Mouse (Mus musculus): ENCODE results near the gene Jup. TPM values are rescaled to one million over a fixed set of nuclear protein-coding genes. Genes with fewer than 3 reads are reported as not detected.
"Not testable (repeated sequence)": the region's sequence is repeated elsewhere in the genome, so short reads cannot be mapped to it uniquely, and the experiment has no call there.

Jup gene
- total and polyA plus RNA-seq, 3 experiments, result 234 to 318 (median 237) TPM

GRCm38 (mm10) chr11:100327316-100327715 is 70.2 kb downstream of the Jup start:
- Histone ChIP-seq H3K9ac (ENCODE audit: low read depth, low read length) (no peak overlapping the region), H3K4me1 (ENCODE audit: control insufficient read depth, insufficient read depth, low read length) (no peaks in the 10 kb centered on the region), H3K27ac (no peak overlapping the region), H3K27me3 (ENCODE audit: control insufficient read depth, insufficient read depth, low read length) (no peaks in the 10 kb centered on the region), H3K79me2 (replicated peaks; ENCODE audit: control insufficient read depth, insufficient read depth, low read length) (no peaks in the 10 kb centered on the region), H3K4me3 (no peak overlapping the region), H3K36me3 (ENCODE audit: control insufficient read depth, insufficient read depth, low read length) (peaks cover 3% of the 10 kb centered on the region; the same call in 1 of the 2 replicates)
- intact Hi-C loops (cut with DNase I), result no loop called here
- 51% methylated on average over 11 of the region's 11 CpGs for WGBS
- DNase-seq, result no peak
- TF ChIP-seq POLR2A (IDR thresholded peaks at IDR 0.05; ENCODE audit: insufficient read depth, low read depth, low read length), result no peak
- TF ChIP-seq EP300 (IDR thresholded peaks at IDR 0.05; ENCODE audit: insufficient read depth, low read depth, low read length), result no peak
- no peak for TF ChIP-seq CTCF (IDR thresholded peaks at IDR 0.05)

- TF ChIP-seq EP300 (IDR thresholded peaks at IDR 0.05; ENCODE audit: insufficient read depth, low read depth, low read length) (no peak), CTCF (IDR thresholded peaks at IDR 0.05) (no peak), POLR2A (IDR thresholded peaks at IDR 0.05; ENCODE audit: insufficient read depth, low read depth, low read length) (no peak)
- H3K79me2 ChIP-seq (replicated peaks; ENCODE audit: control insufficient read depth, insufficient read depth, low read length), result no peaks in the 10 kb centered on the region
- WGBS, result 77% methylated on average over 11 of the region's 11 CpGs
- H3K27ac ChIP-seq, result no peak overlapping the region
- peaks cover 2% of the 10 kb centered on the region for H3K4me1 ChIP-seq (ENCODE audit: control insufficient read depth, insufficient read depth, low read length)
- peaks cover 14% of the 10 kb centered on the region for H3K36me3 ChIP-seq (ENCODE audit: control insufficient read depth, insufficient read depth, low read length)
- intact Hi-C loops (cut with DNase I), result no loop called here
- H3K9ac ChIP-seq (ENCODE audit: low read depth, low read length), result no peak overlapping the region
- H3K27me3 ChIP-seq (ENCODE audit: control insufficient read depth, insufficient read depth, low read length), result no peaks in the 10 kb centered on the region
- H3K4me3 ChIP-seq, result no peak overlapping the region
- no peak for DNase-seq
These were observed 72.4 kb downstream of the Jup start for GRCm38 (mm10) chr11:100325062-100325629.

GRCm38 (mm10) chr11:100323578-100323977 is 74.0 kb downstream of the Jup start:
- no peak overlapping the region for H3K27ac ChIP-seq
- no peaks in the 10 kb centered on the region for H3K27me3 ChIP-seq (ENCODE audit: control insufficient read depth, insufficient read depth, low read length)
- DNase-seq, result peak in 1 of 2 experiments; percentile 43
- H3K36me3 ChIP-seq (ENCODE audit: control insufficient read depth, insufficient read depth, low read length), result peaks cover 14% of the 10 kb centered on the region
- TF ChIP-seq POLR2A (IDR thresholded peaks at IDR 0.05; ENCODE audit: insufficient read depth, low read depth, low read length), result no peak
- TF ChIP-seq CTCF (IDR thresholded peaks at IDR 0.05), result peak; percentile 87
- intact Hi-C loops (cut with DNase I), result no loop called here
- peaks cover 2% of the 10 kb centered on the region for H3K4me1 ChIP-seq (ENCODE audit: control insufficient read depth, insufficient read depth, low read length)
- no peak overlapping the region for H3K9ac ChIP-seq (ENCODE audit: low read depth, low read length)
- no peak overlapping the region for H3K4me3 ChIP-seq
- H3K79me2 ChIP-seq (replicated peaks; ENCODE audit: control insufficient read depth, insufficient read depth, low read length), result no peaks in the 10 kb centered on the region
- 29% methylated on average over 3 of the region's 3 CpGs for WGBS

GRCm38 (mm10) chr11:100322591-100323258 is 74.8 kb downstream of the Jup start:
- intact Hi-C loops (cut with DNase I), result no loop called here
- 69% methylated on average over 3 of the region's 3 CpGs for WGBS
- Histone ChIP-seq H3K27me3 (ENCODE audit: control insufficient read depth, insufficient read depth, low read length) (no peaks in the 10 kb centered on the region), H3K4me3 (no peak overlapping the region), H3K79me2 (replicated peaks; ENCODE audit: control insufficient read depth, insufficient read depth, low read length) (no peaks in the 10 kb centered on the region), H3K36me3 (ENCODE audit: control insufficient read depth, insufficient read depth, low read length) (peaks cover 14% of the 10 kb centered on the region), H3K9ac (ENCODE audit: low read depth, low read length) (no peak overlapping the region), H3K4me1 (ENCODE audit: control insufficient read depth, insufficient read depth, low read length) (peaks cover 2% of the 10 kb centered on the region), H3K27ac (no peak overlapping the region)
- TF ChIP-seq EP300 (IDR thresholded peaks at IDR 0.05; ENCODE audit: insufficient read depth, low read depth, low read length) (no peak), POLR2A (IDR thresholded peaks at IDR 0.05; ENCODE audit: insufficient read depth, low read depth, low read length) (no peak), CTCF (IDR thresholded peaks at IDR 0.05) (no peak)
- no peak for DNase-seq

DNA sequence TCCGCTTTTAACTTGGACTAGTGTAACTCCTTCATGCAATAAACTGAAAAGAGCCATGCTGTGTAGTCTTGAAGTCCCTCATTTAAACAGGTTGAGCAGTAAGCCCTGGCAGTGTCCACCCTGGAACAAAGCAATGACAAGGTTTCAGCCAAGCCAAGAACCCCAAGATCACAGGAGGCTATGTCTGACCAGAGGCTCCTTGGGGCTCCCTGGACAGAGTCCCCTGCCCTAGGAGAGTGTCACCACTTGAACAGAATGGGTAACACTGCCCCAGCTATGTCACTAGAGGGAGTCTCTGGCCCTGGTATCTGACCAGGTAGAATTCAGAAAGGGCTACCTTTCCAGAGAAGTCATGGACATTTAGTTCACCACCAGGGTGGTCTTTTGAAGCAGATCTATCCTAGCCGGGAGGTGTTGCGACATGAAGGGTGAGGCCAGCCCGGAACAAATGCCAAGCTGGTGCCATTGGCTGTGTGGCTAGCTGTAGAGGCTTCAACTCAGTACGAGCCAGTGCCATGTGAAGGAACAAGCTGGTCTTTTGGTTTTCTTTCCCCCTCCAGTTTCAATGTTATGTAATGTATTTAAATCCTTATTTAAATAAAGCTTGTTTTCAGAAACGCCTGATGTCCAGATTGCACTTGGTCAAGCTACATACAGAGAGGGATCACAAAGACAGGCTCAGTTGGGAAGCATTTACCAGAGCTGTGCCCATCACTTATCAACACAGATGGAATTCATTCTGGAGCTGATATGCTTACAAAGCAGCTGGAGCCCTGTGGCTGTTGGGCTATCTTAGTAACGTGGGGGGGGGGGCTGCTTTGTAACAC is 75.9 kb downstream of the Jup start:
- intact Hi-C loops (cut with DNase I), result not testable (repeated sequence)

DNA sequence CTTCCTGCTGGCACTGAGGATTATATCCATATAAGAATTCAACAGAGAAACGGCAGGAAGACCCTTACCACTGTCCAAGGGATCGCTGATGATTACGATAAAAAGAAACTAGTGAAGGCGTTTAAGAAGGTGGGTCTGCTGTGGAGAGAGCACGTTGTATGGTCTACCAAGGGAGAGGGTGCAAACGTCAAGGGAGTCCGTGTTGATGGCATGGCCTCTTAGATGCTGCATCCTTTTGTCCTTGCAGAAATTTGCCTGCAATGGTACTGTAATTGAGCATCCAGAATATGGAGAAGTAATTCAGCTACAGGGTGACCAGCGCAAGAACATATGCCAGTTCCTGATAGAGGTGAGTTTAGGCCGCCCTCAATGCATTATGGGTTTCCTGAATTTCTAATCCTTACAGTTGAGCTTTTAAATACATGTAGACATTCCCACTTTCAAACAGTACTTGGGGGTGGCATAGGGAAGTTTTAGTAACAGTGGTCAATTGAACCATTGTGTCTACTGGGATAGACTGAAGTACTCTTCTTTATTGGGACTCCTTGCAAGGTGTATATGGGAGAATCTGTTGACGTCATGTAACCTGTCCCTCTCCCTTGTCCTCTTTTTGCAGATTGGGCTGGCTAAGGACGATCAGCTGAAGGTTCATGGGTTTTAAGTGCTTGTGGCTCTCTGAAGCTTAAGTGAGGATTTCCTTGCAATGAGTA is 76.7 kb downstream of the Jup start:
- H3K79me2 ChIP-seq (replicated peaks; ENCODE audit: control insufficient read depth, insufficient read depth, low read length); DNase-seq; H3K27me3 ChIP-seq (ENCODE audit: control insufficient read depth, insufficient read depth, low read length); H3K4me1 ChIP-seq (ENCODE audit: control insufficient read depth, insufficient read depth, low read length); intact Hi-C loops (cut with DNase I): not testable (repeated sequence)
- H3K9ac ChIP-seq (ENCODE audit: low read depth, low read length), result peak overlapping the region; percentile 21; the same call in 1 of the 2 replicates
- H3K36me3 ChIP-seq (ENCODE audit: control insufficient read depth, insufficient read depth, low read length), result peaks cover 14% of the 10 kb centered on the region
- peak overlapping the region; percentile 97 for H3K4me3 ChIP-seq
- WGBS, result 9% methylated on average over 11 of the region's 11 CpGs
- peak overlapping the region; percentile 100 for H3K27ac ChIP-seq

More for the DNA sequence above, 75.9 kb downstream of the Jup start:
- H3K27ac ChIP-seq; H3K27me3 ChIP-seq (ENCODE audit: control insufficient read depth, insufficient read depth, low read length); H3K9ac ChIP-seq (ENCODE audit: low read depth, low read length); H3K4me3 ChIP-seq; DNase-seq; H3K79me2 ChIP-seq (replicated peaks; ENCODE audit: control insufficient read depth, insufficient read depth, low read length); H3K4me1 ChIP-seq (ENCODE audit: control insufficient read depth, insufficient read depth, low read length): not testable (repeated sequence)
- H3K36me3 ChIP-seq (ENCODE audit: control insufficient read depth, insufficient read depth, low read length), result peaks cover 14% of the 10 kb centered on the region
- 61% methylated on average over 7 of the region's 7 CpGs for WGBS
- TF ChIP-seq CTCF (IDR thresholded peaks at IDR 0.05), result peak; percentile 23; the same call in 1 of the 2 replicates

All from heart, adult 2 months (tissue).